ENCODE assay signal across 8 mouse cellular contexts in the genomic region with DNA sequence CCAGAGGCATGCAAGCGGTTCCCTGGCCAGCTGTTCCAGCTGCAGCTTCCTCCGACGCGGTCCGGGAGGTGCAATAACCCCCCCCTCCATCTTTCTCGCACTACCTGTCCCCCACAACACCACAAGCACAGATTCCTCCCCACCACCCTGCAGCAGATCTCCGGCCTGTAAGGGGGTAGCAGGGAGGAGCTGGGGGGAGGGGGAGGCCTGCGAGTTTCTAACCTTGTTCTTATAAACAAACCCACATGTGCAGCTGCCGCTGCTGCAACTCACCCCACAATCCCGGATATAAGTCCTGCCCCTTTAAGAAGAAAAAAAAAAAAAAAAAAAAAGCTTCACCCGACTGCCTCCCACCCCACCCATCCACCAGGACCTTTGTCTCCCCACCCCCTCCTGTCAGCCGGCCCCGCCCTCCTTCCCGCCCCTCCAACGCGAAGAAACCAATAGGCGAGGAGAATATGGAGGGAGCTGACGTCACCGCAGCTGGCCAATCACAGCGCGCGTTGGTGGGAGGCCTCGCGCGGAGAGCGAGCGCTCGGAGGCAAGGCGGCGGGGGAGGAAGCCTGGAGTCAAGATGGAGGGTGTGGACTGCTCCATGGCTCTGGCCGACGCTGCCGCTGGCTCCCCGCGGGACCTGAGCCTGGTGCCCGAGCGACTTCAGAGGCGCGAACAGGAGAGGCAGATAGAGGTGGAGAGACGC. TPM values are rescaled to one million over a fixed set of nuclear protein-coding genes. Genes with fewer than 3 reads are reported as not detected.
DNase-seq lines count a peak whose midpoint lies in the region; ATAC-seq and TF ChIP-seq lines count a peak whose summit lies in the region.

A gene (plus strand): TSS at position 569 of the 700 bp plus-strand sequence.

- in situ Hi-C loops in Patski (cut with MboI; ENCODE audit: low pct_unique_long_range_greater_than_20kb), result no loop called here

- peak within 1 kb of the TSS; percentile 97 for H3K9ac ChIP-seq in hindbrain, embryonic 13.5 days

- peak within 1 kb of the TSS; percentile 98 for H3K27ac ChIP-seq in hindbrain, embryonic 13.5 days

- DNase-seq in Patski (ENCODE audit: low read depth, low spot score), result peak; percentile 89
- peak; percentile 98 for DNase-seq in cerebellum, postnatal 14 days
- DNase-seq in frontal cortex, postnatal 14 days (ENCODE audit: low spot score in 2 of 2), result peak; percentile 95 to 96
- DNase-seq in layer of hippocampus, postnatal 25 days (ENCODE audit: extremely low spot score in 1 of 2, low spot score in 1 of 2), result peak; percentile 89 to 95
- DNase-seq in lung, postnatal 25 days (ENCODE audit: low spot score), result peak; percentile 97
- DNase-seq in retina, embryonic 14.5 days (ENCODE audit: low spot score), result peak; percentile 98
- DNase-seq in thymus, postnatal 4 days, result peak; percentile 97

- TF ChIP-seq CTCF in Patski (IDR thresholded peaks at IDR 0.05), result no peak

- ATAC-seq in Patski, result peak; percentile 94
- ATAC-seq in hindbrain, embryonic 13.5 days (ENCODE audit: low FRiP score), result peak; percentile 92

- peak within 1 kb of the TSS; percentile 95 for H3K4me3 ChIP-seq in hindbrain, embryonic 13.5 days

- CTCF ChIA-PET in Patski (lab: Charles Lee), result interaction anchor here (1.0 to 1.1 kb wide), 2 partner anchors 9 to 108 kb away, joined by 3 read pairs; a partner anchor contains a TSS

- peak within 1 kb of the TSS; percentile 97 for H3K4me2 ChIP-seq in hindbrain, embryonic 13.5 days

- H3K4me1 ChIP-seq in hindbrain, embryonic 13.5 days (replicated peaks), result peaks cover 39% of the 10 kb centered on the region

- no peaks in the 10 kb centered on the region for H3K9me3 ChIP-seq in hindbrain, embryonic 13.5 days

- POLR2A ChIA-PET in Patski (lab: Charles Lee), result interaction anchor here (0.6 to 2.4 kb wide), 7 partner anchors 13 to 121 kb away, joined by 4 to 12 read pairs (median 8); a partner anchor contains a TSS

- peaks cover 5% of the 10 kb centered on the region for H3K36me3 ChIP-seq in hindbrain, embryonic 13.5 days

- WGBS in hindbrain, embryonic 13.5 days, result under 1% methylated on average over 40 of the region's 40 CpGs

- no peaks in the 10 kb centered on the region for H3K27me3 ChIP-seq in Patski
- no peaks in the 10 kb centered on the region for H3K27me3 ChIP-seq in hindbrain, embryonic 13.5 days

RNA-seq across cellular contexts. Expression of the gene that starts here (rescaled TPM):
- 36.4 TPM for polyA plus RNA-seq in Patski (2021)
- polyA plus RNA-seq in hindbrain, embryonic 13.5 days (2015; fragmentation: Nextera tagmentation; extraction: Ambion mirVana), result 58.7 and 63.7 TPM in 2 replicates
- total RNA-seq in layer of hippocampus, postnatal 25 days (2021), result 10 to 100 TPM; 34.6 to 36.7 TPM

Comparison
In these comparisons a context has a peak if more than half of its experiments do, and no peak if none do; other contexts are left out.
1. Peak in every context shown above with its lines: DNase-seq, ATAC-seq, H3K4me3 ChIP-seq and H3K27ac ChIP-seq.